Mouse (Mus musculus): ENCODE results near the gene Cep41.

The Cep41 gene

DNA sequence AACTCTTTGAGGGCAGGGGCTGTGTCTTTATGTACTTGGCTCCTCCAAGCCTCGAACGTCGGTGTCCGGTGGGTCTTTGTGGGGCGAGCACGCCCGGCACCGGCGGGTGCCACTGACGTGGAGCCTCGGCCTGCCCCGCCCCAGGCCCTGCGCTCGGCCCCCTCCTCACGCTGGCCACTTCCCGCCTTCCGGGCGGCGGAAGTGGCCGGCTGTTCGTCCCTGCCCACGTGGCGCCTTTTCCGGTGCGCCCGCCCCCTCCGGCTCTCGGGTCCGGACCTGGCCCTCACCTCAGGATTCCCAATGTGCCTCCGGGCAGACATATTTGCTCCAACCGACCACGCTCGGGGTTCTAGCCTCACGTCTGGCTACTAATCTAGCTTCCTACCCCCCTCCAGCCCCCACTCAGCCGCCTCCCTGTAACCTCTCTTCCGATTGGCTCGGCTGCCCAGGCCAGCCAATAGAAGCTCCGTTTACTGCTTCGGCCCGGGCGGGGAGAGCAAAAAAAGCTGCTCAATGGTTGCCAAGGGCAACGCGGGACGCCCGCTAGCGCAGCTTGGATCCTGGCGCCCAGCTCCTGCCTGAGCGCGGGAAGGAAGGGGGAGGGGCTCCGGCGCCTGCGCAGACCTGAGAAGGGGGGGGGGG is at the start of gene Cep41:
Gene Cep41, minus strand, starts transcription at position 400 of the 642 bp plus-strand sequence.
- peak; percentile 96 to 98 for DNase-seq (ENCODE audit: low spot score in 2 of 2)

DNA sequence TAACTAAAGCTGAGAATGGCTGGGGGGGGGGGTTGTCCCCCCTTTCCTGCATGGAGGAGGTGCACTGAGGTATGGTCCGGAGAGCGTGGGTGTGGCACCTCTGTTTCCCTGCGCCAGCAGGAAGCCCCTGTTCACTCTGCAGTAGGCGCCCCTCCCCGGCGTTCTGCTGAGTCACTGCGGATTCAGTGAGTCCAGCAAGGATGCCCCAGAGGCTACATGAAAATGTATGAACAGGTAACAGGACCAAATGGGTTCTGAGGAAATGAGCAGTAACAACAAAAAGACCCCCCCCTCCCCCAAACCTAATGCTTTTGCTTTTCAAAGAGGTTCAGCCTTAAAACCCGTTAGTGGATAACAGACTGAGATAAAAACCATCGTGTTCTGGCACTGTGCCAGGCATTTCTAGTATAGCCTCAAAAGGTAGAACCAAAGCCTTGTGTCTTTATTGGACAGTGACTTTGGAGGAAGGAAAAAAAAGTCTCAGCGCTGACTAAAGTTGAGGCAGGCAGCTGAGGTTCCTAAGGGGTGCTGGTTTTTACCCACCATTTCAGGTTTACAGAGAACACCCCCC is 45.7 kb upstream of the Cep41 start:
- DNase-seq (ENCODE audit: low spot score in 2 of 2) = no peak

DNA sequence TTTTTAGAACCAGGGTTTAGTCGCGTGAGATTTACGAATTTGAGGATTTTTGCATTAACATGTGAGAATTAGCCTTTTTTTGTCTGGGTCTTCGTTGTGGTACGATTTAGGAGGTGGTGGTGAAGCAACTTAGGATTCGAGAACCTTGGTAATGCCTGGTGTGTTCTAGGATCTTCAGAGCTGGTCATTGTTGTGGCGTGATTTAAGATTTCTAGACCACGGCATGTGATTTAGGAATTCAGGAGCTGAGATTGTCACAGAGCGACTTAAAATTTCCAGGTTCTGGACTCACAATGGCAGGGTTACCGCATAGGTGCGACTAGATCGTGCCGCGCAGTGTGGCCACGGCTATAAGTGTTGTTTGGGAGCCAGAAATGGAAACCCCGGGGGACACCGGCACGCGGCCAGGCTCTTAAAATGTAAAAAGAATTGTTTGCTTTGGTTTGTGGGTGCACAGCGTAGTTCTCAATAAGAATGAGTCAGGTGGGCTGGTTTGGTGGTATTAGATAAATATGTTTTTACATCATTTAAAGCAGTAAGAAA is 45.0 kb upstream of the Cep41 start:
- no peak for DNase-seq (ENCODE audit: low spot score in 2 of 2)

DNA sequence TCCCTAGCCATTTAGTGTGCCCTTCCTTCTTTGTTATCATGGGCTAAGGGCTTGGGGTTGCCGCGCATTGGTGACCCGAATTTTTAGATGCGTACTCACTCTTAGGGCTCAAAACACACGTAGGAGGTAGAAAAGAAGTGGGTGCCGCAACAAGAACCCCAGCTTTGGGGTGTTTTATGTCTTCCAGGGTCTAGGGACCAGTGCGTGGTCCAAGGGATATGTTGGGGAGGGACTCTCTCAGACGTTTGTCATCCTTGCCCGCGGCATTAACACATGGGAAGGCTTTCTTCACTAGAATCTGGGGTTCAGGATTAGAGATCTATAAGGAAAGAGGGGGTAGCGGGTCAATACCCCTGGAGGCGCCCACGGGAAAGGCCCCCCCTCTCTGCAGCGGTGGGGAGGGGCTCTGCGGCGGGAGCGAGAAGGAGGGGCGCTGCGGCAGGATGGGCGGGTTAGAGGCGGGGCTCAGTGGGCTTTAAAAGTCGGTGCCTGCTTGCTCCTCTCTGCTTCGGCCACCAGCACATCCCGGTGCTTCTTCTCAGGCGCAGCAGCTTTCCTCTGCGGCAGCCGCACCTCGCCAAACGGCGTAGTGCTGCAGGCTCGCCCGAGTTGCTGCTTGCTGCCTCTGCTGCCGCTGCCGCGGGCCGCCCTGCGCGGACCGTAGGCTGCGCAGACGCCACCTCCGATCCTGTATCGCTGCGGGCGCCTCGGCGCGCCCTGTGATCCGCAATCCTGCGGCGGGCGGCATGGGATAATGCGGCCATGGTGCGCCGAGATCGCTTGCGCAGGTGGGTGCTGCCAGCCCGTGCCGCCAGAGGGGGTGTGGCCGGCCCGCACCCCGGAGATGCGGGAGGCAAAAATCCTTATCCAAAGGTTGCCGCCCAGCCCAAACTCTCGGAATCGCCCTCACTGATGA is 44.3 kb upstream of the Cep41 start:
- DNase-seq (ENCODE audit: low spot score in 2 of 2) = peak; percentile 63 to 75

DNA sequence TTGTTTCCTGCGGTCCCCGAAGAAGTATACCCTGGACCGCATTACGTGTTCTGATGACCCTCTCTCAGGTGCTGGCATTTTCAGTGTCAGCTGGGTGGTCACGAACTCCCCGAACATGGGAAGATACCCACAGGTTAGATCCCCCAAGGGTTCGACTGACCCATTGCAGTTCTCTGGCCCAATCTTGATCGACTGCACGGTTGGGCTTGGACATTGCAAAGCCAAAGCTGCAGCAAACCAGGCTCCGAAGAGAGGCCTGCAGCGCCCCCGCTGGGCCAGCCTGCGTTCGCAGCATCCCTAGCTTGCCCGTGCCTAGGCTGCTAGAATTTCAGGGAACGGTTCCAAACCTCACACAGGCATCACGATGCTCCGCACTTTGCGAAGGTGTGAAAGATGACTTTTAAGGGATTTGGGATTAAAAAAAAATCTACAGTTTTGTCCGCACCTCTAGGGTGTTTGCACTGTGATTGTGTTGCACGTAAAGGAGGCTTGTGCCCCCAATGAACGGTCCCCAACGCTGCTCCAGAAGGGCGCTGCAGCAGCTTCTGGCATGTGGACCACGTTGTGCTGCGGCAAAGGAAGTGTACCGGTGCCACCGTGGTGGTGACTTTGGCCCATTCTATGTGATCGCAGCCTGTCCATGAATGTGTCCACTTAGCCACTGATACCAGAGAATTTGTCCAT is 43.5 kb upstream of the Cep41 start:
- DNase-seq (ENCODE audit: low spot score in 2 of 2) = peak; percentile 51 to 69

DNA sequence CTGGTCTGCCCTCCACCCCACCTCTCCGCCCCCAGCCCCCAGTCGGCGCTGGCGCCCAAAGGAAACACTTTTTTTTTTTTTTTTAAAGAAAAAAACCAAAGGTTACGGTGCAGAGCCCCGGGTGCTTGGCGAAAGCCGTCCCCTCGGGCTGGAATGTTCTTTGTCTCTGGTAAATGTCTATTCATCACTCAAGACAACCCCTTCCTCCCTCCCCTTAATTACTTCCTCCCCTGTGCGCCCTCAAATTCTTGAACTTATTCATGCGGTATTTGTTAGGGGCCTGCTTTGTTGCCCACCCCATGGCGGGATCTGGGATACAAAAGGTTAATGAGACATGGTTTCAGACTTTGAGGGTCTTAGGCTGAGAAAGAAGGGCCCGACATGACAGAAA is 42.8 kb upstream of the Cep41 start:
- no peak for DNase-seq (ENCODE audit: low spot score in 2 of 2)

DNA sequence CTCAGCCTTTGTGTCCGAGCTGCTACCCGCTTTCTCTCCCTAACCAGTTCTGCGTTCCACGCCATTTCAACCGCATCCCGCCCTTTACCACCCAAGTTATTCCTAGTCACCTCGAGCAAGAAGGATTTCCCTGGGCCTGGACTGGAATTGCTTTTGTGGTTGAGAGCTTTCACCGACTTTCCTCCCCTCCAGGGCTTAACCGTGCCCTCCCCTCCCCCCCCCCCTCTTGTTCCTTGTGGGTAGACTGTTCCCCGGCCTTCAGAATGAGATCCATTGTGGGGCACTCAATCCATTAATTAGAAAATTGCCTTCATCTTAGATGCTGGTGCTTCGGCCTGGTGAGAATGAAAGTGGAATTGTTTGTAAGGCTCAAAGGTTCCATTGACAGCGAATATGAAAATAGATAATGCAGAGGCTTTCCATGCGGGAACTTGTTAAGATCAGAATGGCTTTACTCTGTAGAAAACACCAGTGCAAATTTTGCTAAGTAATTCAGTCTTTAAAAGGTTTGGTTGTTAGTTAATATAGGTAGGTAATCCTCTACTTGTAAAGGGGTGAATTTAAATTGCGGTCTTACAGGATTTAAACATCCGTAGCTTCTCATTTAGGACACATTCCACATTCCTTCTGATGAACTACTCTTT is 42.3 kb upstream of the Cep41 start:
- DNase-seq (ENCODE audit: low spot score in 2 of 2) = no peak

DNA sequence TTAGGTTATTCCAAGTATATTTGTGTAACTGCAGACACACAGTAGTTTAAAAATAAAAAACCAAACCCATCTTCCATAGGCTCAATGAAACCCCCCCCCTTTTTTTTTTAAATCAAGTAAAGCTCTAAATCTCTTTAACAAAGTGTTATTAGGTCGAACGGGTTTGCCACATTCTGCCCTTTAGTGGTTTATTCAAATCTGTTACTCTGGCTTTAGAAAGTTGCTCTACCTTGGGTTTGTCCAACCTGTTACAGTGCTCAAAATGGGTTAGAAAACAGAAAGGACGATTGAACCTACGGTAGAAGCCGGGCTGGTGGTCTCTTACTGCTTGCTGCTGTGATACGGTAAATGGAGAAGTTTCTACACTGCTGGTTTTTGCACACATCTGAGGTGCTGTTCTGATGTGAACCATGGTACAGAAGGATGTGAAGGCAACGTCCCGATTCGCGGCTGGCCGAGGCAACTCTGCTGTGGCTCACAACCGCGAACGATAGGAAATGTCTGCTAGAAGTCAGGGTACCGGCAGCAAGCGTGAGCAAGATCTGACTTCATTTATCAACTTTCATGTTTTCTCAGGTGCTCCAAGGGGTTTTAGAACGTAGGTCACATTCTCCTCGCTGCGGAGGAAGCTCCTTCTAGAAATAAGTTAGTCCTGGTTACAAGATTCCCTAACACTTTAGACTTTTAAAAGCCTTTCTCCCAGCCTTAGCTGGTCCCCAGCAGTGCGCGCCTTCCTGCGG is 41.6 kb upstream of the Cep41 start:
- no peak for DNase-seq (ENCODE audit: low spot score in 2 of 2)

DNA sequence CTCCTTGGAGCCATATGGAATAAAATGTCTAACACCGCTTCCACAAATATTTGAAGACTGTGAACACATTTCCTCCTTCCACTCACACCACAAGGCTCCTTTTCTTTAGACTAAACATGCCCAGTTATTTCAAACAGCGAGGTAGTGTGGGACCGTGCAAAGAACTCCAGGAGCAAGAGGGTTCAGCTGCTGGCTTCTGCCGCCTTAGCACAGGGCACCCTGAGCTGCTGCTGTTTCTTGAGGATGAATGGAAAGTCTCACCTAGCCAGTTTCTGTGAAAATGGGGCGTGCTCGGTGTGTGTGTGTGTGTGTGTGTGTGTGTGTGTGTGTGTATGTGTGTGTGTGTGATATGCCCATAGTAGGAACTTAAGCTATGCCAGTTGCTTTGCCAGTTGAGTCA is 40.9 kb upstream of the Cep41 start:
- DNase-seq (ENCODE audit: low spot score in 2 of 2) = no peak

DNA sequence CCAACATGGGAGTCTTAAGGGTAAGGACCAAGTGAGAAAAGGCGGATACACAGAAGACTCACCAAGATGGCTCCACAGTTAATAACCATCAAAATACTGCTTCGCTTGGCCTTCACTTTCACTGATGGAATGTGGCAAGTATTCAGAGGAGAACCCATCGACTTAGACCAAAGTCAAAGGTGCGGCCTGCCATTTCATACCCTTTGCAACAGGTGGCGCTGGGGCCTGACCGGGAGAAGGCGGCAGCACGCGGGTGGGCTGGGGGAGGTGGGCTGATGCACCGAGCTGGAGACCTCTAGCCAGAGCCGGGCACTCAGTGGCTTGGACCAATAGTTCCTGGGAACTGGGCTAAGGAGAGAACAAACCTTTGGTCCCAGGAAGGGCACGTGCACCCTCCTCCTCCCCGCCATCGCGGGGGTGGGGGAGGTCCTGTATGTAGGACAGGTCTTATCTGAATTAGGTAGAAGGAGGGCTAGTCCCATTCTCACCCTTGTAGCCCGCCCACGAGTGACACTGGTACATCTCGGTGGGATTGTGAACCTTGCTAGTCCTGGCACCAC is 39.1 kb upstream of the Cep41 start:
- no peak for DNase-seq (ENCODE audit: low spot score in 2 of 2)

DNA sequence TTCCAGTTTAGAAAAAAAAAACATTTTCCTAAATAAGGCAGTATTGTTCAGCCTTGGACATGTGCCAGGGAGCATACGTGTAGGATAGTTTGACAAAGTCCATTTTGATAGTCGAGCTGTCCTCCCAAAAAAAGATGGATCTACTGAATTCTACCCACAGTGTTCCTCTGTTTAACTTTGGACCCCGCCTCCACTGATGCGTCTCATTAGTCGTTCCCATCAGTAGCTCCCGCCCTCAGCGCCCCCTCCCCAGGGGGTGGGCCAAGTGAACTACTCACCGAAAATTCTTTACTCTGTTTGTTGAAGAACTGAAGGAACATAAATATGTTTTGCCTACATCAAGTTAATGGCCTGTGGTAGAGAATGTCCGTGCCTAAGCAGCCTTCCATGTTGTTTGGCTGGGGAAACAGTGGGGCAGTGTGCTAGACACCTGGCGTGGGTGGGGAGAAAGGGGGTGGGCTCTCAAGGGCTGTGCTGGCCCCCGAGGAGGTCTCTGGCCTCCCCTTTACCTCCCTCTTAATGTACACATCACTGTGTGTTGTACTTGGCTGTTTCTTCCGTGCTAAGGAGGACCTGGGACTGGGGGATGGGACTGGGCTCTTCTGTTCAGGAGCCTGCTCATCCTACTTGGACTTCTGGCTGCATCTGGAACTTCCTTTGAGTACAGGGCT is 36.9 kb upstream of the Cep41 start:
- no peak for DNase-seq (ENCODE audit: low spot score in 2 of 2)

DNA sequence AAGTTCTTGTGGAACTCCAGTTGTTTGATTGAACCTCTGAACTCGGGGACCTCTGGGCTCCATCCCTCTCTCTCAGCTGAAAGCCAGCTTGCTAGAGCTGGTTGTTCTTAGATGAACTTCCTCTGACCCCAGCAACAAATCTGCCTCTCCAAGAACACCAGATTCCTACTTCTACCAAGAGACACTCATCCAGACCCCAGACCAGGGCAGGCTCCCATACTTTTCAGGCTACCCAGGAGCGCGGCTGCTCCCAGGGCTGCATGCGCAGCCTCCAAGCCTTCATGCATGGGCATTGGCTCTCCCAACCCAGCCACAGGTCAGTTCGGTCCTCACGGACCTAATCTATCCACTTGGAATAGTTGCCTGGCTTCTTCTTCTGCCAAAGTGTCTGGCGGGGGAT is 29.8 kb upstream of the Cep41 start, which contains the start of gene Mest:
Gene Mest, plus strand, starts transcription at position 217 of the 400 bp plus-strand sequence.
- DNase-seq (ENCODE audit: low spot score in 2 of 2) = no peak

DNA sequence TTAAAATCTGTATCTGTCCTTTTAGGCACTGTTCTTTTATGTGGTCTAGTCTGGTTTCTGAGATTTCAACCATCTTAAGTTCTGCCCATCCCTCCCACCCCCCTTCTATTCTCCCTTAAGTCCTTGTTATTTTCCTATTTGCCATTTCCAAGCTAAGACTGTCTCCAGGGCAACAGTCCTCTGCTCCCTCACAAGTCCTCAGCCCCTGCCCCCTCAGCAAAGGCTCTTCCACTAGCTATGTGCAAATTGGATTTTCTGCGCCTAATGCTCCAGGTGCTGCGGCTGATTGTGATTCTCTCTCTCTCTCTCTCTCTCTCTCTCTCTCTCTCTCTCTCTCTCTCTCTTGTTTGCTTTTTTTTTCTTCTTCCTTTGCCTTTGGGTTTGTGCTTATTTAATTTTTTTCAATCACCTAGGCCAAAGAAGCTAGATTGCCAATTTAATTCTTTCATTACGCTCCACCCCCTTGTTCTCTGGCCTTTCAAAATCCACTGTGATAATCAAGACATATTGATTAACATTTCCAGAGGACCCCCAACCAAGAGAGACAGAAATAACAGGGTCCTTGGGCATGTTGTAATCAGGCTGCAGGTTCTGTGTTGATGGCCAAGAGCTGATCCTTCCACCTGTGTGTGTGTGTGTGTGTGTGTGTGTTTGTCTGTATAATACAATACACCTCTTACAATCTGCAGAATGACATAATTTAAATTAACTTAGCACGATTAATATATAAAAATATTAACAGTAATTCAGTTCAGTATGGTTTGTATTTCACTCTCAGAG is 29.0 kb upstream of the Cep41 start:
- no peak for DNase-seq (ENCODE audit: low spot score in 2 of 2)

DNA sequence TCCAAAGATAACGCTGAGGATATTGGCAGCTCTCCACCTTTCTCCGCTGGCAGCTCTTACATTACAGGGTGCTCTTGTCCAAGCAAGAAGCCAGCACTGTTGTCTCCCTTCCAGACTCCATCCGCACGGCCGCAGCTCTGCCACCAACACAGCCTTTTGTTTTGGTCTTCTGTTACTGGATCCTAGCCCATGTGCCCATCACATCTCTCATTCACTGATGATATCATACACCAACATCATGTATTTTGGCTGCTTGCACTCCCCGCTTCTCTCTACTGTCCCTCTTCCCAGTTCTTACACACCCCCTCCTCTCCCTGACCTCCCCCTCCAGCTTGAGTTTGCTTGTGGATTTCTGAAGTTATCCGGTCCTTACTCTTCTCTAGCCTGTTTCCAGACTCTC is 23.2 kb upstream of the Cep41 start:
- DNase-seq (ENCODE audit: low spot score in 2 of 2) = no peak

DNA sequence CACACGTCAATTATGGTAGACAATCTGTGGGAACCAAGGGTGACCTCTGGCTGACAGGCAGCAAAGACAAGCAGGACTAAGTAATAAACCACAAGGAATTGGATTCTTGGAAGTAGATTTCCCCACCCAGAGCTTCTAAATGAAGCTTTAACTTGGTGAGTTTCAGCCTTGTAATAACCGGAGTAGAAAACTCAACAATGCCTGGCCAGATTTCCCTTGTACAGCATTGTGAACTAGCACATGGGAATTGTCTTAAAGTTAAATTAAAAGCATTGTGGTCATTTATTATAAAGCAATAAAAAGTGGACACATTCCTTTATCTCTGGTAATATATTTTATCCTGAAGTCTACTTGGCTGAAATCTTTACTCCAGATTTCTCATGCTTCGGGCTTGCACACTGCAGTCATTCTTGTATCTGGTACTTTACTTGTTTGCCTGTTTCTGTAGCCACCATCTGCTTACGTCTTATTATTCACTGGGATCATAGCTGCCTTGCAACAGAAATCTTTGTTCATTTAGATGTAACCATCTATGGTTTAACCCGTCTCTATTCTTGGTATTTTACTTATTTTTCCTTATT is 21.4 kb upstream of the Cep41 start:
- DNase-seq (ENCODE audit: low spot score in 2 of 2) = no peak

DNA sequence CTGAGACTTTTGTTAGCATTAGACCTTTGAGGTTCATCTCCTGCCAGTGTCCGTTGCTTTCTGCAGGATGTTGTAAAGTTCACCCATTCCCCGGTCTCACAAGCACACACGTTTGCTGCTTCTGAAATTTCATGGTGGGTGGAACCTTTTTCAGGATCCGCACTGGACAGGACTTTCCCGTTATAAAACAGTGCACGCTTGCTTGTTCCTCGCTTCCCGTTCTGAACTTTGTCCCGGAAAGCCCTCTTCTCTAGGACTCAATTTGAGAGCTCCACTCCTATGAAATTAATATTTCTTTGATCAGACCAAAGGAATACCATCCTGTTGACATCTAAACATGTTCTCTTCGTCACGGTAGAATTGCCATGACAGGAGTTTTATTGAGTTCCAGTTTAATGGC is 20.3 kb upstream of the Cep41 start:
- DNase-seq (ENCODE audit: low spot score in 2 of 2) = no peak

DNA sequence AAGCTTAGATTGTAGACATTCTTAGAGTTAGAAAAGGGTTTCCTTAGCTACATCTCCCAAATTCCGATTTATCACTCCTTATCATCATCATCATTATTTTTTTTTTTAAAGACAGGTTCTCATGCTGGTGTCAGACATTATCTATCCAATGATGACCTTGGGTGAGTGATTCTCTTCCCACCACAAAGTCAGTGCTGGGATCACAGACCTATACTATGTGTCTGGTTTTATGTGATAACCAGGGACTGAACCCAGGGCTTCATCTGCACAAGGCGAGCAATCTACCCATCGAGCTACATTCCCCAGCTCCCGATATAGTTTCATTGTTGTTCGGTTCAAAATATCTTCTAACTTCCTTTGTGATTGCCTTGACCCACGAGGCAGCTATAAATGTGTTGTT is 19.9 kb upstream of the Cep41 start:
- no peak for DNase-seq (ENCODE audit: low spot score in 2 of 2)

DNA sequence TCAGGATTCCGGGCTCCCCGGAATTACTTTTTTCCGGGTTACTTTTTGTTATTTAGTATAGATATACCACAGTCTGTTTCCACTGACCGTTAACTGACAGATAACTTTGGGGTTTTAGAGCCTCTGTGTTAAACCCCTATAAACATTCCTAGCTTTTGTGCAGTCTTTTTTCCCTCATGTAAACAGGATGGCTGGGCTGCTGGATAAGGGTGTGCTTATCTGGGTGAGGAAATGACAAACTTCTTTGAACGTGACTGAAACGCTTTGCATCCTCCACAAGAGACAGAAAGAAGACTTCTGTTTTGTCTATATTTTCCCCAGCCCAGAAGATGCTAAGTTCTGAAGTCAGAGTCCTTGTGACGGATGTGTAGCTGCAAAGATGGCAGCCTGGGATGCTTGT is 18.9 kb upstream of the Cep41 start:
- no peak for DNase-seq (ENCODE audit: low spot score in 2 of 2)

DNA sequence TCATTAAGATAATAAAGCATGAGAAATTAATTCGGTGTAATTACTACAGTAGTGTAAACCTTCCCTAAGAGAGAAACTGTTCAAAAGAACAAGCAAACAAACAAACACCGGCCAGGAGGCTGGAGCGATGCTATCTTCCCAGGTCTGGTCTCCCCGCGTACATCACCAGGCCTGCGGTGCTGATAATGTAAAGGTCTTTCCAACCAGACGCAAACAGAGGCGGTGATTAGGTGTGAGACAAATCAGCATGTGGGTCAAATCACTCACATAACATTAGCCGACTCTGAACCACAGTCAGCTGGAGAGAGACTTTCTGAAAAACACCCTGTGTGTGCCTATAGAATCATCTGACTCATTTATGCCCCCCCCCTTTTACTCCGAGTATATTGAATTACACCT is 17.8 kb upstream of the Cep41 start:
- DNase-seq (ENCODE audit: low spot score in 2 of 2) = no peak
